Mouse (Mus musculus) ES-Bruce4 (cell line): ENCODE results near the gene Igsf8. TPM values are rescaled to one million over a fixed set of nuclear protein-coding genes. Genes with fewer than 3 reads are reported as not detected.

ENCODE experiments used
- H3K27ac ChIP-seq: 2 replicates; pipeline ENCODE4 v1.5.1; 2012; ENCODE audit warnings: low read length, inconsistent platforms; ENCODE audit not compliant: insufficient read depth
- H3K27me3 ChIP-seq: 2 replicates; pipeline ENCODE4 v1.6.1; 2012; ENCODE audit warnings: mild to moderate bottlenecking, low read length, inconsistent platforms; ENCODE audit not compliant: control insufficient read depth, poor library complexity, insufficient read depth, severe bottlenecking
- H3K36me3 ChIP-seq: 2 replicates; pipeline ENCODE4 v1.6.1; 2012; ENCODE audit warnings: inconsistent platforms, mild to moderate bottlenecking, low read length, moderate library complexity; ENCODE audit not compliant: control insufficient read depth, poor library complexity, insufficient read depth, severe bottlenecking
- H3K4me1 ChIP-seq: one replicate; pipeline ENCODE4 v1.8.1; 2011; ENCODE audit warnings: low read length; ENCODE audit not compliant: control insufficient read depth, insufficient read depth
- H3K4me3 ChIP-seq: 2 replicates; pipeline ENCODE4 v1.5.1; 2011; ENCODE audit warnings: low read depth, mild to moderate bottlenecking, low read length
- H3K9ac ChIP-seq: 2 replicates; pipeline ENCODE4 v1.6.1; 2012; ENCODE audit warnings: low read depth, mild to moderate bottlenecking, inconsistent platforms; ENCODE audit not compliant: poor library complexity, severe bottlenecking
- H3K9me3 ChIP-seq: replicated peaks from 2 replicates; pipeline ENCODE4 v1.6.1; 2012; ENCODE audit warnings: mild to moderate bottlenecking, low read length, inconsistent platforms; ENCODE audit not compliant: control insufficient read depth, poor library complexity, insufficient read depth, severe bottlenecking
- CTCF ChIP-seq: IDR thresholded peaks from one replicate; pipeline ENCODE4 v1.8.1; 2011; ENCODE audit warnings: low read depth, low read length
- EP300 ChIP-seq: IDR thresholded peaks from 2 replicates; pipeline ENCODE4 v1.6.1; 2011; ENCODE audit warnings: low read depth, low read length; ENCODE audit not compliant: insufficient read depth
- POLR2A ChIP-seq: IDR thresholded peaks from one replicate; pipeline ENCODE4 v1.8.1; 2011; ENCODE audit warnings: low read length; ENCODE audit not compliant: insufficient read depth
- polyA plus RNA-seq: library from polyadenylated mRNA; stranded (reverse); fragments of >200 nt; gene quantifications from 2 replicates; pipeline ENCODE4 v1.2.4, GENCODE M21; 2011; ENCODE audit warnings: low read depth; ENCODE audit not compliant: missing spikeins, insufficient read depth, insufficient read length

The Igsf8 gene
- polyA plus RNA-seq, 1 experiment = 35.4 TPM

DNA sequence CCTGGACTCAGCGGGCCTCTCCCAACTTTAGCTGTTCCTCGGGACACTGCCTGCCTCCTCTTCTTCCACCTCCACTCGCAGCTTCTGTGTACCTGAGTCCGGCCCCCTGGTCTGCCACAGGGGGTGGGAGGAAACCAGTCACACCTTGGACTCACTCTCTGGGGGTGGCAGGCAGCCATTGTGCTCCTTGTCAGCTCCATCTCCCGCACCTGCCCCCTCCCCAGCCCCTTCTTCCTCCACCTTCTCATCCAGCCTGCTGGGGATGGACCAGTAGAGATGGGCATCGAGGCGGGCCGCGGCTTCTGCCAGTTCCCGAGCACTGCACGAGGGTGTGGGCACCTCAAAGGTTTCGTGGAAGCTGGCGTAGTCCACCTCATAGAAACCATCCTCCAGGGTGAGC, 61.3 kb downstream of the Igsf8 start:
- Histone ChIP-seq H3K27ac (no peak overlapping the region), H3K36me3 (no peaks in the 10 kb centered on the region), H3K4me1 (peaks cover 2% of the 10 kb centered on the region), H3K27me3 (no peaks in the 10 kb centered on the region), H3K4me3 (no peak overlapping the region), H3K9me3 (no peaks in the 10 kb centered on the region), H3K9ac (no peak overlapping the region)
- no peak for TF ChIP-seq CTCF
- TF ChIP-seq POLR2A = no peak
- TF ChIP-seq EP300 = no peak

DNA sequence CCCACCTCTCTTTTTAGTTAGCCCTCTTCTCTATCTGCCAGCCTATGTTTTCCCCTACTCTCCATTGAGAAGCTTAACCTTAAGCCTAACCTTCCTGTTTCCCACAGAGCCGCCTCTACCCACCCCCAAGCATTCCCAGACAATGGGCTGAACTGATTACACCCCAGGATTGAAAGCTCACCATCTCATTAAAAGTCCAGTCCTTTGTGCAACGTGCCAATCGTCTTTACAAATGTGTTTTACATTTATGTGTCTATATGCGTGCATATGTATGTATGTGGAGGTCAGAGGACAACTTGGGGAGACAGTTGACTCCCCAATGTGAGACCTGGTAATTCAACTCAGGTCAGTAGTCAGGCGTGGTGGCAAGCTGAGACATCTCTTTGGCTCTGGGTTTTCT, 61.9 kb downstream of the Igsf8 start:
- Histone ChIP-seq H3K4me1 (peaks cover 2% of the 10 kb centered on the region), H3K9ac (no peak overlapping the region), H3K4me3 (no peak overlapping the region), H3K9me3 (no peaks in the 10 kb centered on the region), H3K27me3 (no peaks in the 10 kb centered on the region), H3K36me3 (no peaks in the 10 kb centered on the region), H3K27ac (no peak overlapping the region)
- no peak for TF ChIP-seq EP300

DNA sequence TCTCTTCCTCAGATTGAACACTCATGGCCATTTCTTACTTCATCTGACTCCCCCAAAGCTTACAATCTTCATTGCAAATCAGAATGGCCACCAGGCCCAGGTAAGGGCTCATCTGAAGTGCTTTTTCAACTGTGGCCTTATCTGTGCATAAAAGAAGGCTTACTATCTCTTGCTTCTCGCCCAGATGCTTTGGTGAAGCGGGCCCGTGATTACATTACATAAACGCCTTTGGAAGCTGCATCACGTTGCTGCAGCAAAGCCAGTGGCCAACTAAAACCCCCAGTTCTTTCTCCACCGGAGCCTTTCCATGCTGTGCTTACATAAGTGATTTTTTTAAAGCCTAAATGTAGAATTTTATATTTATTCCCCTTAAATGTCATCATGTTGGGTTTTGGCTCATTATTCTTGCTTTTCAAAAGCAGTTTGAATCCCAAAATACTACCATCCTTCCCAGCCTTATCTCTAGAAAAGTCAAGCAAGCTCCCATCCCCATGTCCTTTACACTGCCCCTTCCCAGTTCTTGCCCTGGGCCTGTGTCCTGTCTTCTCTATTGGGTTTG, 62.4 kb downstream of the Igsf8 start:
- Histone ChIP-seq H3K27me3 (no peaks in the 10 kb centered on the region), H3K4me1 (peaks cover 2% of the 10 kb centered on the region)

GRCm38 (mm10) chr1:172324725-172325124, 63.3 kb downstream of the Igsf8 start:
- no peak overlapping the region for H3K9ac ChIP-seq
- no peak for TF ChIP-seq EP300
- TF ChIP-seq CTCF = peak; percentile 94
- peaks cover 2% of the 10 kb centered on the region for H3K4me1 ChIP-seq
- H3K27ac ChIP-seq = no peak overlapping the region
- no peak overlapping the region for H3K4me3 ChIP-seq
- H3K9me3 ChIP-seq = no peaks in the 10 kb centered on the region
- no peaks in the 10 kb centered on the region for H3K36me3 ChIP-seq
- H3K27me3 ChIP-seq = no peaks in the 10 kb centered on the region

More for the DNA sequence above, 62.4 kb downstream of the Igsf8 start:
- H3K9ac ChIP-seq = no peak overlapping the region
- TF ChIP-seq POLR2A (no peak), EP300 (no peak), CTCF (no peak)
- no peaks in the 10 kb centered on the region for H3K36me3 ChIP-seq
- no peaks in the 10 kb centered on the region for H3K9me3 ChIP-seq
- no peak overlapping the region for H3K4me3 ChIP-seq
- no peak overlapping the region for H3K27ac ChIP-seq

GRCm38 (mm10) chr1:172325680-172326535, 64.5 kb downstream of the Igsf8 start:
- Histone ChIP-seq H3K36me3 (no peaks in the 10 kb centered on the region), H3K27me3 (no peaks in the 10 kb centered on the region), H3K27ac (no peak overlapping the region), H3K9ac (peak overlapping the region; percentile 19), H3K4me3 (peak overlapping the region; percentile 67), H3K9me3 (no peaks in the 10 kb centered on the region), H3K4me1 (no peaks in the 10 kb centered on the region)
- TF ChIP-seq CTCF (peak; percentile 84), EP300 (no peak)

DNA sequence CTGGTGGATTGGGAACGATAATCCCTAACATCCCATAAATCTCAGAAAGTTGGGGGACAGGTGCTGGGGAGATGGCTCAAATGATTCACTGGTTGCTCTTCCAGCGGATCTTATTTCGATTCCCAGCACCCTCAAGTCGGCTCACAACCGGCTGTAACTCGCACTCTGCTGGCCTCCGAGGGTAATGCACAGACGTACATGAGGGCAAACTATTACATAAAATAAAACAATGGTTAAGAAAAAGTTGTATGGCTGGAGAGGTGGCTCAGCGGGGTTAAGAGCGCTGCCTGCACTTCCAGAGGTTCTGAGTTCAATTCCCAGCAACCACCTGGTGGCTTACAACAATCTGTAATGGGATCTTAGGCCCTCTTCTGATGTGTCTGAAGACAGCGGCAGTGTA, 65.2 kb downstream of the Igsf8 start:
- Histone ChIP-seq H3K4me3 (peak overlapping the region; percentile 67), H3K27me3 (no peaks in the 10 kb centered on the region), H3K27ac (no peak overlapping the region), H3K9ac (peak overlapping the region; percentile 19), H3K4me1 (no peaks in the 10 kb centered on the region), H3K36me3 (no peaks in the 10 kb centered on the region), H3K9me3 (no peaks in the 10 kb centered on the region)
- TF ChIP-seq EP300 (no peak), CTCF (no peak), POLR2A (no peak)
